Mouse (Mus musculus) stomach, postnatal 0 days (tissue): ENCODE results near the gene Pros1.

Experiments
- CTCF ChIP-seq: IDR thresholded peaks from 2 replicates; pipeline ENCODE4 v1.5.1; 2016; ENCODE audit warnings: antibody characterized with exemption, low read depth, mild to moderate bottlenecking, moderate library complexity
- EP300 ChIP-seq: optimal IDR thresholded peaks from 2 replicates; pipeline ENCODE3; 2016; ENCODE audit warnings: antibody characterized with exemption

- 0 out of 2 replicates have a peak, but pooled peaks have one; percentile 6 for TF ChIP-seq CTCF
- TF ChIP-seq EP300 = no peak
Observed at GRCm38 (mm10) chr16:62852464-62853252, 1.4 kb upstream of the Pros1 start.
